Mouse (Mus musculus): ENCODE results near the gene Enpp6. TPM values are rescaled to one million over a fixed set of nuclear protein-coding genes. Genes with fewer than 3 reads are reported as not detected.

The Enpp6 gene
- total RNA-seq, 2 experiments from 2014 or later = 28.9 to 29.2 TPM

Other genes with a start within 250 kb of the Enpp6 start
- 10 to 100 TPM; 48.9 to 51.1 TPM for gene Irf2, start 247.2 kb upstream of the Enpp6 start, total RNA-seq (2021)